8 mouse cellular contexts compared by ENCODE assay signal in the genomic region with DNA sequence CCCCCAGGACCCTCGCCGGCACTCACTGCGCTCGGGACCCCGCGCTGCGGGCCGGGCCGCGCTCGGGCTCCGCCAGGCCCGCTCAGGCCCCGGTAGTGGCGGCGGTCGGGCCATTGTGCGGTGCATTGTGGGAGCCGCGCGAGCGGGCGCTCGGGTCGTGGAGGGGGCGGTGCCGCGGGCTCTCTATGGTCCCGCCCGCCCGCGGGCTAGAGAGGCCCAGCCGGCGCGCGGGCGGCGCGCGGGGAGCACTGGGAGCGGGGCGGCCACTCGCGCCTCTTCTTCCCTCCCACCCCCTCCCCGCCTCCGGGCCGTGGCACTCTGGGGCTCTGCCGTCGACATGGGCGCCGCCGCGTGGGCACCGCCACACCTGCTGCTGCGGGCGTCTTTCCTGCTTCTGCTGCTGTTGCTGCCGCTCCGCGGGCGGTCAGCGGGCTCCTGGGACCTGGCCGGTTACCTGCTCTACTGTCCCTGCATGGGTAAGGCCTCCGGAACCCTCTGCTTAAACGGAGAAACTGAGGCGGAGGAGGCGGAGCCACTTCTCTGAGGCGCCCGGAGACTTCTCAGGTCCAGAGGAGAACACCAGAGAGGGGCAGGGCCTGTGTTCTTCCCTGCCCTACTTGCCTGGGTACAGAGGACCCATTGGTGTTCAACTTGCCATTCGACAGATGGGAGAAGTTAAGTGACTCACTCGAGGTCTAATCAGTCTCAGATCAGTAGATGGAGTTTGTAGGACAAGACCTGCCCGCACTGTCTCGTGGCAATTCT. TPM values are rescaled to one million over a fixed set of nuclear protein-coding genes. Genes with fewer than 3 reads are reported as not detected.
DNase-seq lines count a peak whose midpoint lies in the region; ATAC-seq lines count a peak whose summit lies in the region.

Gene Plagl2, minus strand, starts transcription at position 177 of the 765 bp plus-strand sequence.
Gene Pofut1, plus strand, starts transcription at position 284 of the 765 bp plus-strand sequence.

- DNase-seq in 3T3-L1 (ENCODE audit: low read depth, low spot score), result peak; percentile 87
- DNase-seq in adrenal gland, postnatal 4 days (ENCODE audit: low spot score in 2 of 2), result peak; percentile 78
- peak; percentile 95 for DNase-seq in embryonic facial prominence, embryonic 14.5 days (ENCODE audit: low spot score)
- peak; percentile 88 to 89 for DNase-seq in heart, adult 9 months (ENCODE audit: low spot score in 2 of 2)
- peak; percentile 64 to 79 for DNase-seq in monocyte, adult 2 months (ENCODE audit: low read depth in 1 of 2, low spot score in 2 of 2)
- peak; percentile 92 for DNase-seq in spleen, postnatal 36 days (ENCODE audit: low spot score in 2 of 2)

- peak within 1 kb of the TSS; percentile 92 for H3K4me2 ChIP-seq in embryonic facial prominence, embryonic 14.5 days (ENCODE audit: low read depth, low read length)
- H3K4me2 ChIP-seq in kidney, embryonic 14.5 days (replicated peaks; ENCODE audit: low read depth, low read length), result peak within 1 kb of the TSS; percentile 91
- peak within 1 kb of the TSS; percentile 80 for H3K4me2 ChIP-seq in limb, embryonic 15.5 days

- ATAC-seq in embryonic facial prominence, embryonic 14.5 days (ENCODE audit: low read depth), result peak; percentile 96
- peak; percentile 97 for ATAC-seq in kidney, embryonic 14.5 days (ENCODE audit: low FRiP score, low TSS enrichment)
- ATAC-seq in limb, embryonic 15.5 days (ENCODE audit: insufficient number of reproducible peaks, low FRiP score, low TSS enrichment, low read depth), result peak; percentile 93

- H3K9me3 ChIP-seq in embryonic facial prominence, embryonic 14.5 days (ENCODE audit: control insufficient read depth, low read length), result no peaks in the 10 kb centered on the region
- H3K9me3 ChIP-seq in kidney, embryonic 14.5 days (ENCODE audit: control insufficient read depth, low read length), result no peaks in the 10 kb centered on the region
- H3K9me3 ChIP-seq in limb, embryonic 15.5 days, result no peaks in the 10 kb centered on the region

- peak within 1 kb of the TSS; percentile 97 for H3K4me3 ChIP-seq in embryonic facial prominence, embryonic 14.5 days (ENCODE audit: low read depth, low read length)
- H3K4me3 ChIP-seq in kidney, embryonic 14.5 days (ENCODE audit: low read length), result peak within 1 kb of the TSS; percentile 79
- peak within 1 kb of the TSS; percentile 97 for H3K4me3 ChIP-seq in limb, embryonic 15.5 days

- H3K4me1 ChIP-seq in embryonic facial prominence, embryonic 14.5 days (ENCODE audit: control insufficient read depth, insufficient read depth, low read length), result peaks cover 21% of the 10 kb centered on the region
- peaks cover 27% of the 10 kb centered on the region for H3K4me1 ChIP-seq in kidney, embryonic 14.5 days (ENCODE audit: control insufficient read depth, insufficient read depth, low read length)
- peaks cover 24% of the 10 kb centered on the region for H3K4me1 ChIP-seq in limb, embryonic 15.5 days

- H3K36me3 ChIP-seq in embryonic facial prominence, embryonic 14.5 days (ENCODE audit: control insufficient read depth, insufficient read depth, low read length), result peaks cover 22% of the 10 kb centered on the region
- peaks cover 27% of the 10 kb centered on the region for H3K36me3 ChIP-seq in kidney, embryonic 14.5 days (ENCODE audit: control insufficient read depth, insufficient read depth, low read length)
- H3K36me3 ChIP-seq in limb, embryonic 15.5 days, result peaks cover 18% of the 10 kb centered on the region

- no peaks in the 10 kb centered on the region for H3K27me3 ChIP-seq in embryonic facial prominence, embryonic 14.5 days (replicated peaks; ENCODE audit: control insufficient read depth, insufficient read depth, low read length)
- no peaks in the 10 kb centered on the region for H3K27me3 ChIP-seq in kidney, embryonic 14.5 days (ENCODE audit: control insufficient read depth, insufficient read depth, low read length)
- no peaks in the 10 kb centered on the region for H3K27me3 ChIP-seq in limb, embryonic 15.5 days

- WGBS in embryonic facial prominence, embryonic 14.5 days, result 2% methylated on average over 16 of the region's 72 CpGs
- WGBS in kidney, embryonic 14.5 days, result under 1% methylated on average over 43 of the region's 72 CpGs
- WGBS in limb, embryonic 15.5 days, result under 1% methylated on average over 55 of the region's 72 CpGs

- H3K9ac ChIP-seq in embryonic facial prominence, embryonic 14.5 days (ENCODE audit: low read depth, low read length), result peak within 1 kb of the TSS; percentile 98
- peak within 1 kb of the TSS; percentile 91 for H3K9ac ChIP-seq in kidney, embryonic 14.5 days (ENCODE audit: low read depth, low read length)
- peak within 1 kb of the TSS; percentile 99 for H3K9ac ChIP-seq in limb, embryonic 15.5 days

- peak within 1 kb of the TSS; percentile 93 for H3K27ac ChIP-seq in embryonic facial prominence, embryonic 14.5 days (replicated peaks; ENCODE audit: low read depth, low read length)
- H3K27ac ChIP-seq in kidney, embryonic 14.5 days (ENCODE audit: low read depth, low read length), result peak within 1 kb of the TSS; percentile 85
- peak within 1 kb of the TSS; percentile 97 for H3K27ac ChIP-seq in limb, embryonic 15.5 days

RNA-seq across cellular contexts. Expression of gene Plagl2, which starts in this region (rescaled TPM):
- total RNA-seq in adrenal gland, postnatal 4 days (2021), result 10 to 100 TPM; 19.1 to 20.3 TPM
- polyA plus RNA-seq in embryonic facial prominence, embryonic 14.5 days (2014; fragmentation: Nextera tagmentation; extraction: Ambion mirVana), result 19.1 and 21.4 TPM in 2 replicates
- polyA plus RNA-seq in kidney, embryonic 14.5 days (2014; fragmentation: Nextera tagmentation; extraction: Ambion mirVana), result 17.6 and 26.2 TPM in 2 replicates
- polyA plus RNA-seq in limb, embryonic 15.5 days (2015; fragmentation: Nextera tagmentation; extraction: Ambion mirVana), result 14.8 and 14.9 TPM in 2 replicates

RNA-seq across cellular contexts. Expression of gene Pofut1, which starts in this region (rescaled TPM):
- total RNA-seq in adrenal gland, postnatal 4 days (2021), result 10 to 100 TPM; 47.3 to 48.8 TPM
- polyA plus RNA-seq in embryonic facial prominence, embryonic 14.5 days (2014; fragmentation: Nextera tagmentation; extraction: Ambion mirVana), result 10.8 and 11.7 TPM in 2 replicates
- 9.0 and 10.5 TPM in 2 replicates for polyA plus RNA-seq in kidney, embryonic 14.5 days (2014; fragmentation: Nextera tagmentation; extraction: Ambion mirVana)
- 6.7 and 8.5 TPM in 2 replicates for polyA plus RNA-seq in limb, embryonic 15.5 days (2015; fragmentation: Nextera tagmentation; extraction: Ambion mirVana)

Comparison
In these comparisons a context has a peak if more than half of its experiments do, and no peak if none do; other contexts are left out.
1. Peak in every context shown above with its lines: DNase-seq, ATAC-seq, H3K4me3 ChIP-seq and H3K27ac ChIP-seq.